Mouse (Mus musculus) olfactory bulb, adult 2 months (tissue): Measurements from ENCODE around the gene Csnk1g2. TPM values are rescaled to one million over a fixed set of nuclear protein-coding genes. Genes with fewer than 3 reads are reported as not detected.

Source experiments
- H3K27ac ChIP-seq: fragments of 200-500 bp; 2 replicates; pipeline ENCODE4 v1.5.1; 2012; ENCODE audit warnings: low read depth, low read length; ENCODE audit not compliant: insufficient read depth
- H3K4me1 ChIP-seq: fragments of 200-500 bp; 2 replicates; pipeline ENCODE4 v1.6.1; 2012; ENCODE audit warnings: low read length; ENCODE audit not compliant: control insufficient read depth, insufficient read depth
- H3K4me3 ChIP-seq: fragments of 200-500 bp; 2 replicates; pipeline ENCODE4 v1.5.1; 2012; ENCODE audit warnings: mild to moderate bottlenecking, low read depth, low read length, moderate library complexity; ENCODE audit not compliant: insufficient read depth
- CTCF ChIP-seq: fragments of 200-500 bp; IDR thresholded peaks from 2 replicates; pipeline ENCODE4 v1.5.1; 2012; ENCODE audit warnings: low read depth, mild to moderate bottlenecking, low read length, moderate library complexity; ENCODE audit not compliant: insufficient read depth
- POLR2A ChIP-seq: fragments of 200-500 bp; IDR thresholded peaks from 2 replicates; pipeline ENCODE4 v1.6.1; 2012; ENCODE audit warnings: mild to moderate bottlenecking, low read depth, low read length, moderate library complexity; ENCODE audit not compliant: insufficient read depth
- WGBS: fragments of 180-500 bp; shearing (Covaris S2); methylation state at CpG from one replicate; pipeline ENCODE4 v1.1.7; 2018; 5-methylcytosine and 5-hydroxymethylcytosine counted together
- polyA plus RNA-seq: library from polyadenylated mRNA; stranded (reverse); fragments of >200 nt; gene quantifications from 2 replicates; pipeline ENCODE4 v1.2.4, GENCODE M21; 2012; ENCODE audit warnings: low replicate concordance; ENCODE audit not compliant: missing spikeins, insufficient read depth, insufficient read length

Csnk1g2 gene
- polyA plus RNA-seq, 1 experiment: 431 TPM

DNA sequence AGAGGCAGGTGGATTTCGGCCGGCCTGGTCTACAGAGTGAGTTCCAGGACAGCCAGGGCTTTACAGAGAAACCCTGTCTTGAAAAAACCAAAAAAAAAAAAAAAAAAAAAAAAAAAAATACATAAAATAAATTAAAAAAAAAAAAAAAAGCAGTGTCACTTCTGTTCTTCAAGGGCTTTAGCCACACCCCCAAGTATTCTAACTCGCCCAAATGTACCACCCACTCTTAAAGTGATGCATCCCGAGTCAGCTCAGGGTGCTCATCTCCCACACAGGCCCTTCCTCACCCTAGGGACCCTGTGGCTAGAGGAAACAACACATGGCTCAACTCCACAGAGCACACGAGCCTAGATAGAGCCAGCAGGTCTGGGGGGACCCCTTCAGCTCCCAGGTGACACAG is 39.6 kb upstream of the Csnk1g2 start:
- peaks cover 48% of the 10 kb centered on the region for H3K4me1 ChIP-seq
- WGBS: 64% methylated on average over 5 of the region's 5 CpGs
- H3K4me3 ChIP-seq: no peak overlapping the region
- TF ChIP-seq CTCF (no peak), POLR2A (no peak)
- H3K27ac ChIP-seq: no peak overlapping the region

DNA sequence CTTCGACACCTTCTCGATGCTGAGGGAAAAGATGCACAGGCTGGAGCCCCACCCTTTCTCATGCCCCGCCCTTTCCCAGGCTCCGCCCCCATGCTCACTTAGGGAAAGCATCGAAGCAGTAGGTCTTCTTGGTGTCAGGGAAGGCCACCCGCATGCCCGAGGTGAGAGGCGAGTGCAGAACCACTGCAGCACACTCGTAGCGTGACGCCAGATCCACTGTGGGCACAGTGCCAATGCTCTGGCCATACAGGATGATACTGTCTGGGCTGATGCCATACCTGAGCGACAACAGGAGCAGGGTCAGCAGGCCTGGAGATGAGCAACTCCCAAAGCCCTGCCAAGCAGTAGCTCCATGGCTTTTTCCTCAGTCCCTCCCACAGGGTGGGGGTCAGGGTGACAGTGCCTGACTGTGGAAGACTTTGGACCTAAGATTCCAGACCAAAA is 38.6 kb upstream of the Csnk1g2 start:
- no peak overlapping the region for H3K27ac ChIP-seq
- TF ChIP-seq POLR2A (no peak), CTCF (no peak)

DNA sequence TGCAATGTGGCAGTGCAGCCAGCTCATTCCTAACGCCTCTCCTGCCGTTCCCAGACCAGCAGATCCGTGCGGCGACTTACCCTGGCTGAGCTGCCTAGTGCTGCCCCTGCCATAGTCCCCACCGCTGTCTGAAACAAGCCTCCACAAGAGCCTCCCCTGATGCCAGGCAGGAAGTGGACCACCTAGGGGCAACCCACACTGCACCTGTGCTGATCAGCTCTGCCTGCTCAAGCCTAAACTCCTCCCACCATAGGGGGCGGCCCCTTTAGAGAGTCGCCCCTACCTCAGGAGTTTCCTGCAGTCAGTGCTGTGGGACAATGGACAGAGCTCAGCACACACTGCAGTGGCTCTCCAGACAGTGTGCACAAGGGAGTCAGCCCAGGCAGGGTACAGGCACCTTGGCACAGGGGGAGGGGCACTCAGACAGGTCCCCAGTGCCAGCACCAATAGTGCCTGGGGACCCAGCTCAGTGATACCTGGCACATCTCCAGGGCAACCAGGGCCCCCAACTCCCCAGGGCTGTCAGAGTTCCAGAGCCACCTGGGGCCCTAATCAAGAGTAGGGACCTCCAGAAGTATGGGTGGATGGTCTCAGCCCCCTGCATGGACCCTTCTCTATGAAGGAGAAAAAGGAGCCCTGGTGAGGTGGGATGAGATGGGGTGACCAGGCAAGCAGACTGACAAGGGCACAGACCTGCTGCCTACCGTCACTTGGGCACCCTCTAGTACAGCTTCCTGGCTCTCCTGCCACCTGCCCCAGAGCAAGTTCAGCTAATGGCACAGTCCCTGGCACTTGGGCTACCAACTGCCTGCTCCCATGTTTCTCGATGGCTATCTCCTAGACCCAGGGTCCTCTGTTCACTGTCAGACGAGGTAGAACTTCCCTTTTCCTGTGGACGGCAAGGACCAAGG is 37.7 kb upstream of the Csnk1g2 start:
- Histone ChIP-seq H3K4me1 (peaks cover 50% of the 10 kb centered on the region), H3K4me3 (no peak overlapping the region), H3K27ac (no peak overlapping the region)
- TF ChIP-seq POLR2A: no peak
- no peak for TF ChIP-seq CTCF
- WGBS: 65% methylated on average over 12 of the region's 12 CpGs

More for the DNA sequence above, 38.6 kb upstream of the Csnk1g2 start:
- H3K4me3 ChIP-seq: no peak overlapping the region
- 59% methylated on average over 12 of the region's 12 CpGs for WGBS
- H3K4me1 ChIP-seq: peaks cover 46% of the 10 kb centered on the region

DNA sequence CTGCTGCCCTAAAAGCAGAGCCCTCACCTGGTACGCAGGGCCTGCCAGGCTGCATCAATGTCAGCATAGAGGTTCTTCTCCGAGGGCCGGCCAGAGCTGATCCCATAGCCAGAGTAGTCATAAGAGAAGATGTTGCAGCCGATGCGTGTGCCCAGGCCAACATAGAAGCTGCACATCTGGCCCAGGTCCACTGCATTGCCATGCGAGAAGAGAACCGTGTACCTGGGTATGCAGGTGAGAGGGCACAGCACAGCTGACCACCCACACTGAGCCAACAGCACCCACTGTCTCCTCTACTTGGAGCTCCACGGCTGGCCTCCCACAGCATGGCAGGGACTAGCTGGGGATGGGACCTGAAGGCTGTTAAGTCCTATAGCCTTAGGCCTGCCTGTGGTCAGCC is 37.1 kb upstream of the Csnk1g2 start:
- peaks cover 53% of the 10 kb centered on the region for H3K4me1 ChIP-seq
- no peak for TF ChIP-seq POLR2A
- no peak for TF ChIP-seq CTCF
- WGBS: 92% methylated on average over 8 of the region's 8 CpGs
- no peak overlapping the region for H3K27ac ChIP-seq
- H3K4me3 ChIP-seq: no peak overlapping the region

DNA sequence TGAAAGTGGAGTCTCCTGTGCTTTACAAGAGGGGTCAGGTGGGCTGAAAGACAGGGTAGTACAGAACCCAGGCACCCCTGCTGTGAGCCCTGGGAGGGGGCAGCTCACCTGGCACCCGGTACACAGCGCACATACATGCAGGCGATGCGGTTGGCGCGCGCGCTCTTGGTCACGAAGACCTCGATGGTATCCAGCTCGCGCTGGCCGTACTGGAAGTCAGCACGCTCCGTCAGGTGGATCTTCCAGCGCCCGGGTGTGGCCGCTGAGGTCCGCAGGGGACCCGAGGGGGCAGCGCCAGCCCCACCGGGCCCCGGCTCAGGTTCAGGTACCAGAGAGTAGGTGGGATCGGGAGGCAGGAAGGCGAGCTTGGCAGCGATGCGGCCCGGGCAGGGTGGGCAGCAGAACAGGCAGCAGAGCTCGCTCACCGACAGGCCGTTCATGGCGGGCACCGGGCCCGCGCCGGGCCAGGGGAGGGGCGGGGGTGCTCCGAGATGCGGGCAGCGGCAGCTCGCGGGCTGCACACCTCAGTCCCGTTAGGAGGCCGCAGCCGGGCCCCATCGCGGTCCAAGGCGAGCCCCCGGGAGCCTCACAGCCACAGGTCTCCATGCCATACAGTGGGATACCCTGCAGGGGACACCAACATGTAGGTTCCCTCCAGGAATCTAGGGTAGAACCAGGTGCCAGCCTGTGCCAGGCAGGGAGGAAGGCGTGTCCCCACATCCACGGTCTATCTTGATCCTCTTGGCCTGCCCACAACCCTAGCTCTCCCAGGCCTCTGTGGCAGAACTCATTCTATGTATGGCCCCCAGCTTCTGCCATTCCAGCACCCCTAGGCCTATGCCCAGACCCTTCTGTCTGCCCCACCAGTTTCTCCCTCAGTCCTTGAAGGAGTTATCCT is 36.0 kb upstream of the Csnk1g2 start:
- 92% methylated on average over 43 of the region's 51 CpGs for WGBS
- Histone ChIP-seq H3K4me3 (no peak overlapping the region), H3K27ac (no peak overlapping the region; the same call in 1 of the 2 replicates), H3K4me1 (peaks cover 53% of the 10 kb centered on the region)
- no peak for TF ChIP-seq POLR2A
- no peak for TF ChIP-seq CTCF

DNA sequence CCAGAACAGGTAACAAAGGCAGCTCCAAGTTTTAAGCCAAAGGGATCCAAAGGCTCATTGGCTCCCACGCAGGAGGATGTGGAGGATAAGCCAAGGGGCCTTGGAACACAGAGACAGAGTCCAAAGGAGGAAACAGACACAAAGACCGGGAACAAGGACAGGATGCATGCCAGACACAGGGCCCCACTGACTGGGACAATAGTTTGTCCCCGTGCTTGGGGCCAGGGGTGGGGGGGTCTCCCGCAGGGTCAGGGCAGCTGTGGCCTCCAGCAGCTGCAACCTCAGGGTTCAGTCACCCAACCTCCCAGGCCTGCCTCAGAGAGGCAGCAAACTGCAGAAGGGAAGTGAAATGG is 35.4 kb upstream of the Csnk1g2 start:
- TF ChIP-seq CTCF (no peak), POLR2A (no peak)
- no peak overlapping the region for H3K4me3 ChIP-seq
- H3K4me1 ChIP-seq: peaks cover 53% of the 10 kb centered on the region
- WGBS: 23% methylated on average over 4 of the region's 4 CpGs
- no peak overlapping the region; the same call in 1 of the 2 replicates for H3K27ac ChIP-seq

DNA sequence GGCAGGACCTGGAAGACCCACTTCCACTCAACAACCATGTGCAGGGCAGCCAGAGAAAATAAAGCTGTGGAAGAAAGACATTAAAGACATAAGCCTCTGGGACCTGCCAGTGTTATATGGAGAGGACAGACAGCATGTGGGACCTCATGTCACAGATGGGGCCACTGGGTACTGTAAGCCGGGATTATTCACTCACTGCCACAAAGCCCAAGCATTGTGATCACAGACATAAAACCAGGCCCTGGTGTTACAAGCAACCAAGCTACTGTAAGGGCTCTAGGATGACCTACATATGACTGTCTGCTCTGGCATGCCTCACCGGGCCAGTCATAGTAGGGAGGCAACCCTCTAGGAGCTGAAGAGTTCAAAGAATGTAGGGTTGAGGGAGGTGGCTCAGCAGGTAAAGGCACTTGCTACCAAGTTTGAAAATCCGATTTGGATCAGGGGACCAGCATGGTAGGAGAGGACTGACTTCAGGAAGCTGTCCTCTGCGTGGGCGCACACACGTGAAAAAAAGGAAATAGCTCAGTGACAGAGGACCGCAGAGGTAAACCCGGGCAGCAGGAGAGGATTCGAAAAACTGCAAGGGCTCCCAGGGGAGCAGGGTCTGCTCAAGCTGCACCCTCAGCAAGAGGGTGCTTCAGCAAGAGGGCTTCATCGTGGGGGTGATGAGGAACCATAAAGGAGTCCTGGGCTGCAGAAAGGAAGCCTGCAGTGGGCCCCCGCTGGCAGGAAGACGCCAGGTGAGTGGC is 33.3 kb upstream of the Csnk1g2 start:
- TF ChIP-seq POLR2A: no peak
- TF ChIP-seq CTCF: no peak
- H3K4me3 ChIP-seq: peak overlapping the region; percentile 67
- no peak overlapping the region for H3K27ac ChIP-seq
- 7% methylated on average over 12 of the region's 12 CpGs for WGBS
- peaks cover 42% of the 10 kb centered on the region for H3K4me1 ChIP-seq
